Mouse (Mus musculus) A20 (cell line): ENCODE measurements around the gene Foxs1.

Experiments
- DNase-seq: peaks from one replicate; pipeline ENCODE4 v3.0.0-alpha.2; 2011; ENCODE audit warnings: low read depth, low spot score

Gene Foxs1

DNA sequence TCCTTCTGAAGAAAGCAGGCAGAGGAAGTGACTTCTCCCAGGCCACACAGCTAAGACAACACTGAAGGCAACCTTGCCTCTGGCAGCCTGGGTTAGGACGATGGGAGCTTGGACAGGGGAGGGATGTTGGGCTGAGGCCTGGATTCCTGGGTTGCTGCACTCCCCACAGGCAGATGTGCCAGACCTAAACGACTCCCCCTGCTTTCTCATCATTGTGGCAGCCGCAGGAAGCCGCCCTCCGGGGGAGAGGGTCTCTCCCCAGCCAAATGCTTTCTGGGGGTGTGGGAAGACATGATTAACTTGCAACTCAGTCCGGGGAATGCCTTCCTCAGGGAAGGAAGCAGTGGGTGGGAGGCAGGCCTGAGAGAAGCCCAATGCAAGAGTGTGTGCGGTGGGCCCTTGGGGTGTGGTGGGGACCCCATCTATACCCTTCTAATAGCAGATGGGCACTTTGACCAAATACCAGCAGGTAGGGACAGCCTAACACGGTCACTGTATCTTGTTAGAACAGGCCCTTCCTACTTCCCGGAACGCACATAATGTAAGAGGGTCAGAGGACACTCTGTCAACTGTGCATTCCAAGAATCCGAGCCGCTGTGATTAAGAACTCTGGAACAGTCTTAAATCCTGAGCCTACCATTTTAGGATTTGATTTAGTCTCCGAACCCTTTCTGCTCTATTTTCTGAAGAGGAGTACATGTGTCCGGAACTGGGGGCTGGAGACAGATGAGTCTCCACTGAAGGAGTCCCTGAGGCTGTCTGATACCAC is 4.6 kb downstream of the Foxs1 start:
- no peak for DNase-seq

DNA sequence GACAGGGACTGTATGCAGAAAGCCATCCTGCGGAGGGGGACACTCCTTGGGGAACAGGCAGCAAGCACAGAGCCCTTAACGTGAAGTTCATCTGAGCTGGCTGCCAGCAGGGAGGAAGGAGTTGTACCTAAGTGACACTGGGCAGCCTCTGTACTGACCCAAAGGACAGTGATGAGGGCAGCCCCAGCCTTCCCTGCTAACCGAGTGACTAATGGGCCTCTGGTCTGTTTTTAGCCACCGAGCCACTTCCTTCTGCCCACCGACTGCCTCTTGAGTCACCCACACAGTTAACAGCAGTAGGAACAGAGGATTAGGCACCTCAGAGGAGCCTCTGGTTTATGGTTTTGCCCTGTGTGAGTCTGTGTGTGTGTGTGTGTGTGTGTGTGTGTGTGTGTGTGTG is 5.6 kb downstream of the Foxs1 start:
- no peak for DNase-seq

DNA sequence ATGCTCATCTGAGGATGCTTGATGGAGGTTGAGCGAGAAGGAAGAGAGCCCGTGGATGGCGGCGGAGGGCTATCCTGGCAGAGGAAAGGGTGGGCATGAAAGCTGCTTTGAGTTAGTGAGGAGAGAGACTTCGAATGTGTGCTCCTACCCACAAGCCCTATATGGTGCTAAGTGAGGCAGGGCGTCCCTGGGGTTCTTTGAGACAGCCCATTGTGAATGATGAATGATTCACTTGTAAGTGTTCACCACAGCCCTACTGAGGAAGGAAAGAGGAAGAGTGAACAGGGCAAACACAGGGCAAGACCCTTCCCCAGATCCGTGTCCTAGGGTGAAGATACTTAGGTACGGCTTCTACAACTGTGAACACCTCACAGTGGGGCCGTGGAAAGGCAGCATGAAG is 6.1 kb downstream of the Foxs1 start:
- DNase-seq = no peak

DNA sequence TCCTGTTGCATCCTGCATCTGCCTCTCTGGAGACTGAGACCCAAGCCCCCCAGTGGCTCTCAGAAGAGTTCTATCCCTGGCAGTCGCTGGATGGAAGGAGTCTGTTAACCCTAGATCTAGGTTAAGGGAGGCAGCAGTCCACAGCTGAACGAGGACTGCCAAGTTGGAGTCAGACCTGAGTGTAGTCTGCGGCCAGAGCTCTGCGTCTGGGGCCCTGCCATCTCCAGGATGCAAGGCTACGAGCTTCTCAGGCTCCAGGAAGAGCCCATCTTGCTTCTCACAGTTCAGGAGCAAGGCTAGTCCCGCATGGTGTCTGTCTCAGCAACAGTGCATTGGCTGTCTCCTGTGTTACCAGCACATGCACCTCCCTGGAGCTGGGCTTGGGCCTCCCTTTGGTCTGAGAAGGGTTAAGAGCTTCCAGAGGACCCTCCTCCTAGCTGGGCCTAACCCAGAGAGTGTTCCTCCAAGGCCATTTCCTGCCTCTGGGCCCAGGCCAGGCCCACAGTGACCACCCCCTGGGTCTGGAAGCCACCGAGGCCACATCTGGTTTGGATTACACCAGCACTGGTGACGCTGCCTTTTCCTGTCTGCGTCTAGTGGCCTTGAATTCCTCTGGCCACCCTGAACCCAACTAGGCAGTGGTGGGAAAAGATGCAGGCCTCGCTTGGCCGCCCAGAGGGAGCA is 7.7 kb downstream of the Foxs1 start:
- no peak for DNase-seq

DNA sequence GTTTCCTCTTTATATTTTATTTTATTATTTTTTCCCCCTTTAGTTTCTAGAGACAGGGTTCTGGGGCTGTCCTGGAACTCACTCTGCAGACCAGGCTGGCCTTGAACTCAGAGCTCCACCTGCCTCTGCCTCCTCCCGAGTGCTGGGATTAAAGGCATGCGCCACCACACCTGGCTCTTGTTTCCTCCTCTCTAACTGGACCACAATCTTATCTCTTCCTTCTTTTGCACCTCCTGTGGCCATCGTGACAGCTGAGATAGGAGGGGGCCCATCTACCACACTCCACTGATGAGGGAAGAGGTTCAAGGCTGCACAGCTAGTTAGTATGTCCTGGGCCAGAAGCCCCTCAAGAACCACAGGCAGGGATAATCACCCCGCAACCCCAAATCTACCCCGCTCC is 8.5 kb downstream of the Foxs1 start:
- DNase-seq = no peak

DNA sequence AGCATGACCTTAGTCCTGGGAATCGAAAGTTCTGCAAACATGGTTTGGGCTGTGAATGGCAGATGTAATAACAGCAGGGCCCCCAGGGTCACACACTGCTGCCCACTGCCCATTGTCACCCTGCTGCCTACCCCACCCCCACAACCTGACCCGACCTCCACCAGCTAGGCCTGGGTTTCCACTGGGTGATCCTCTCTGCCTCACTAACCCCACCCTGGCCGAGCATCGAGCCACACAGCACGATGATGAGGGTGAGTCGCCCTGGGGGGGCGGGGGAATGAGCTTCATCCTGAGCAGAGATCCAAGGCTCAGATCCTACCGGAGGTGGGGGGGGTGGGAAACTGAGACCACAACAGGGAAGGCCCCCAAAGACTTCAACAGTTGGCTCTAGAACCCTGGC is 8.9 kb downstream of the Foxs1 start:
- no peak for DNase-seq

GRCm38 (mm10) chr2:152923621-152924020 is 9.4 kb downstream of the Foxs1 start:
- DNase-seq = no peak

DNA sequence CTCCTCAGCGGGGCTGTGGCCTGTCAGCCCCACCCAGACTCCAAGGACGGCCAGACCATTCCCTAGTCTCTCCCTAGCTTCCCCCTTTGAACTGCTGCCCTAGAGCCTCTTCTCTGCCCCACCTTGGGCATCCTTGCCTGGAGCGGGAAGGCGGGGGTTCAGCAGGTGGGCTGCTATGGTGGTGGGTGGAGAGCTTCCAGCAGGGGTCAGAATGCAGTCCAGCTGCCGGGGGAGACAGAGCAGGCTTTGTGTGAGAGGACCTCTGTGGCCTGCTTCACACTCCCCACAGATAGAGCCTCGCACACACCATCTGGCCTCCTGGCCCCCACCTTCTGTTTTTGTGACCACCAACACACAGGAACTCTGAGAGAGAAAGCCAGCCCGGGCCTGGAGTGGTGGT is 10.6 kb downstream of the Foxs1 start:
- no peak for DNase-seq

DNA sequence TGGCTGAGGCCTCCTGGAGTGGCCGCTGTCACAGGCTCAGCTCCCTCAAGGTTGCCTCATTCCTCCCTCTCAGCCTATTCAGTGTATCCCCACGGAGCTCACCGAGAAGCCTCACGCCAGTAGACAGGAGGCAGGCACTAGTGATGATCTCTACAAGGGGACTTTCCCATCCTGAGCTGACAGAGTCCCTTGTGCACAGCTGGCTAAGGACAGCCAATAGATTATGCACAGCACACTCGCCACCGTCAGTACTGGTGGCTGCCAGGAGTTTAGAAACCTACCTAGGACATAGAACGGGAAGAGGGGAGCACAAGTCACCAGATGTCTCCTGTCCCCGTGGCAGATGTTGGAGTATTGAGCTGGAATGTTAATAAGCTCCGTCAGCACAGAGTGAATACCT is 15.3 kb downstream of the Foxs1 start:
- DNase-seq = peak; percentile 18

- peak; percentile 17 for DNase-seq
Observed at GRCm38 (mm10) chr2:152916111-152916510, 16.9 kb downstream of the Foxs1 start.

DNA sequence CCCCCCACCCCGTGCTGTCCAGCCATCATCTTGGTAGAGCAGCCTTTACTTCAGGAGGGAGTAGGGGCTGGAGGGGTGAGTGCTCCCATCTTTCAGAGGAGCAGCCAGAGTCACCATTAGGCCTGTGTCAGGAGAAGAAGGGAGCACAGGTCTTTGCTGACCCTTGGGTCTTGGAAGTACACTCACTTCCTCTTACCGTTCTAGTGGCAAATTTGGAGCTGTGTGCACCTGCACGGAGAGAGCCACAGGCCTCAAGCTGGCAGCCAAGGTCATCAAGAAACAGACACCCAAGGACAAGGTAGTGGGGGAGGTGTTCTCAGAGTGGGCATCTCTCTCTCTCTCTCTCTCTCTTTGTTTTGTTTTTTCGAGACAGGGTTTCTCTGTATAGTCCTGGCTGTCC is 17.6 kb downstream of the Foxs1 start:
- DNase-seq = peak; percentile 52

GRCm38 (mm10) chr2:152914310-152915120 is 18.5 kb downstream of the Foxs1 start:
- peak; percentile 79 for DNase-seq

- no peak for DNase-seq
Observed at GRCm38 (mm10) chr2:152913471-152913870, 19.5 kb downstream of the Foxs1 start.

GRCm38 (mm10) chr2:152911432-152911831 is 21.6 kb downstream of the Foxs1 start:
- no peak for DNase-seq

DNA sequence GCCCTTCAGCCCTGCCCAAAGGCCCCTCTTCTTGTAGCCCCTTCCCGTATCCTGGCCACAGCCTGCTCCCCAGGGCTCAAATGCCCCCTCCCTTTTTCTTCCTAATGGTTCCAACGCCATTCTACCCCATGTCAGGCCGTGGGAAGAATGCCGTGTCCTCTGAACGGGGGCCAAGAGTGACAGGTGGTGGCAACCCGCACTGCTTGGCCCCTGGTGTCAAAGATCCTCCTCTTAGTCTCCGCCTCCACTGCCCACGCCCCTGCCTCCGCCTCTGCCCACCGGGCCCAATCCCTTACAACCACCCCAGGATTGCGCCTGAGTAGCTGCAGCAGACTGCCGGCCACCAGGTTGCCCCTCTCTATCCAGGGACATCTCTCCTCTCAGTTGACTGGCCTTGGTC is 22.0 kb downstream of the Foxs1 start, which contains the start of gene Mylk2:
TSS of gene Mylk2 (plus strand) at position 322 of the 400 bp plus-strand sequence.
- DNase-seq = no peak

- no peak for DNase-seq
Observed at GRCm38 (mm10) chr2:152909848-152910247, 23.2 kb downstream of the Foxs1 start.

GRCm38 (mm10) chr2:152907114-152907943 is 25.7 kb downstream of the Foxs1 start:
- no peak for DNase-seq

GRCm38 (mm10) chr2:152906274-152907037 is 26.6 kb downstream of the Foxs1 start:
- no peak for DNase-seq

DNA sequence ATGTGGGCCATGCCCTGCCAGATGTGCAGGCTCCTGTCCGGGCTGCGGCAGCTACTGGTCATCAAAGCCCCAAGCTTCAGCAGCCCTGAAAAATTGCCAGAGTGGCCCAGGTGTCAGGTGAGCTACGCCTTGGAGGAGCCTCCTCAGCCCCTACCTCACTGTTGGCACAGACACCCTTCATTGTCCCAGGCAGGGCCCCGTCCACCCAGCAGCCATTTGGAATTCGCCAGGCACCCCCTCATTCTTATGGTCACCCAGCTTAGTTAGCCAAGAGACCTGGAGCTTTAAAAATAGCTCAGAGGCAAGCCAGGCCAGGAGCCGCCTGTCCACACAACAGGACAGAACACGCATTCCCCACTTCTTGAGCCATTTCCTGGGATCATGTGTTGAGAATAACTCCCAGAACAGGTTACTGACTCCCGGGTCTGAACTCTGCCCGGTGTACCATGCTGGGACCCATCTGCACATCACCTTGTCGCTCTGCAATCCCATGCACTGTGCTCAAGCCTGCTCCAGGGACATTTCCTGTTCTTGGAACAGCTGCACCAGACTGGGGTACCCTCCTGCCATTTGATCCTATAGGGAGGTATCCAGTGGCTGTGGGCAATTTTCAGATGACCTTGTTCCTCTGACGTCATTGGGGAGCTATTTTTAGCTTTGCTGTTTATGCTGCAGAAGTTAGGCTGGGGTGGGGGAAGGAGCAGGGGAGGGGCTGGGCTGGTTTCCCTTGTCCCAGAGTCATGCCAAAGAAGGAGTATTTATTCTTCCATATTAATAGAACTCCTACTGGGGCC is 27.8 kb downstream of the Foxs1 start:
- no peak for DNase-seq

GRCm38 (mm10) chr2:152904127-152904643 is 28.8 kb downstream of the Foxs1 start:
- DNase-seq = no peak
